Mouse (Mus musculus): ENCODE results near the gene Nrarp. TPM values are rescaled to one million over a fixed set of nuclear protein-coding genes. Genes with fewer than 3 reads are reported as not detected.
A peak's percentile ranks its signal among the peaks of the same experiment; 100 is the strongest.

Nrarp gene
- polyA plus RNA-seq, 1 experiment from 2014 or later, result 21.4 TPM

DNA sequence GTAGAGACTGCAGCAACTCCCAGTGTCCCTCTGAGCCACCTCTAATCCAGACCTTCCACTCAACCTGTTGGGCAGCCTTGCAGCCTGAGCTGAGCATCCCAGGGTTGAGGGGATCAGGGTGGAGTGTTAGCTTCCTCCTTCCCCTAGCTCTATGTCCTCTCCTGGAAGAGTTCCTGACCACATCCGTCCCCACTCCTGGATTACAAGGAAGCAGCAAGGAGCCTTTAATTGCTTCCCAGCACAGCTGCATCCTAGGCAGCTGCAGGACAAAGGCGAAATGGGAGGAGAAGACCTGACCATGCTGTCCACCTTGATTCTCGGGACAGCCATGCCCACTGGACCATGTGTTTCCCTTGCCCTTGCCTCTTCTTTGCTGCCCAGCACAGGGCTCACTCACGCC lies 3.5 kb upstream of the Nrarp start:
- Histone ChIP-seq H3K27ac (peak overlapping the region; percentile 88), H3K36me3 (no peaks in the 10 kb centered on the region), H3K27me3 (0 out of 2 replicates have a peak, but pooled peaks cover 5% of the 10 kb centered on the region), H3K4me3 (peak overlapping the region; percentile 9; the same call in 1 of the 2 replicates), H3K4me1 (replicated peaks) (peaks cover 70% of the 10 kb centered on the region), H3K4me2 (peak overlapping the region; percentile 31), H3K9ac (peak overlapping the region; percentile 58), H3K9me3 (no peaks in the 10 kb centered on the region)
- no peak for ATAC-seq (ENCODE audit: low FRiP score)
- 39% methylated on average over 4 of the region's 4 CpGs for WGBS

DNA sequence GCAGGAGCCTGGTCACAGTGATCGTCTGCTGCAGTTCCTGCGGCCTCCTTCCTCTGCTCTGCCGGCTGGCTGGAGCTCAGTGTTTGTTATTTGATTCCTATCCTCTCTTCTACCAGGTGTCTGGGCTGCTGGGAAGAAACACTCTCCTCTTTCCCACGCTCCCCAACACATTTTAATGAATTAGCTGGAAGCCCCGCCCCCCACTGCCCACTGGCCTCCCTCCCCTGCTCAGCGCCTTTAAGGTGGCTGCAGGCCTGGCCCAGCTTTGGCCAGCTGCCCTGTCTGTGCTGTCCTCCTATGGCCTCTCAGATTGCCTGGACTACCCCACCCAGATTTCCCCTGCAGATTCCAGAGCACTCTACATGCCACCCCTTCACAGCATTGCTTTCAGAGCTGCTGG lies 2.9 kb upstream of the Nrarp start:
- H3K4me2 ChIP-seq, result peak overlapping the region; percentile 31
- ATAC-seq (ENCODE audit: low FRiP score), result peak; percentile 34; the same call in 1 of the 2 replicates
- WGBS, result 2% methylated on average over 5 of the region's 6 CpGs
- peak overlapping the region; percentile 58 for H3K9ac ChIP-seq
- H3K27me3 ChIP-seq, result 0 out of 2 replicates have a peak, but pooled peaks cover 5% of the 10 kb centered on the region
- H3K4me1 ChIP-seq (replicated peaks), result peaks cover 70% of the 10 kb centered on the region
- H3K36me3 ChIP-seq, result no peaks in the 10 kb centered on the region
- H3K4me3 ChIP-seq, result peak overlapping the region; percentile 9; the same call in 1 of the 2 replicates
- no peaks in the 10 kb centered on the region for H3K9me3 ChIP-seq
- H3K27ac ChIP-seq, result peak overlapping the region; percentile 88

DNA sequence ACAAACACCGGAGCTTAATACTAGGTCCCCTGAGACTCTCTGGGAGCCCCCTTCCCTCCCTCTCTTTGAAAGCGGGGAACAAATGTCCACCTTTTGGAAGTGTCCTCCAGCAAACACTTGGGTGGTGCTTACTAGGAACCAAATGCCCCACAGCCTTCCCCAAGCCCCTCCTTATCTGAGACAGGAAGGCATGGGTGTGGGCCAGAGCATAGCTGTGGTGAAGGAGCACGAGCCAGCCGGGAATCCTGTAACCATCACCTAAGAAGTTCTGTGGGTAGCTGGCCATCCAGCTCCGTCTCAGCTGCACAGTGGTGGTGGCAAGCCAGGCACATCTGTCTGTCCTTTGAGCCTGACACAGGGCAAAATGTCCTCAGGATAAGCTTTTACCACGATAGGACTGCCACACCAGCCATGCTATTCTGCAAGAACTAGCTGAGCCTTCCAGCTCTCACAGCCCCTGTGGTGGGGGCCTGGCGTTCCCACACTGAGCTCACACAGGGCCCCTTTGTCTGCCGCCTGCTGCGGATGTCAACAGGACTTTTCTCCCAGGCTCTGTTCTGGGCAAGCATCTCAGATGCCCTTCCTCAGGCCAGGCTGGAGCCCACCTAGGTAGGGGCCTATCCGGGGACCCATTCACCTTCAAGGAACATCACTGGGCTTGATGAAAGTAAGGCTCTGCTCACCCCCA lies 2.1 kb upstream of the Nrarp start:
- 14% methylated on average over 10 of the region's 10 CpGs for WGBS
- Histone ChIP-seq H3K4me2 (peak overlapping the region; percentile 31), H3K36me3 (no peaks in the 10 kb centered on the region), H3K27ac (peak overlapping the region; percentile 88), H3K4me1 (replicated peaks) (peaks cover 76% of the 10 kb centered on the region), H3K9ac (peak overlapping the region; percentile 58; the same call in 1 of the 2 replicates), H3K9me3 (no peaks in the 10 kb centered on the region), H3K4me3 (no peak overlapping the region), H3K27me3 (0 out of 2 replicates have a peak, but pooled peaks cover 5% of the 10 kb centered on the region)
- ATAC-seq (ENCODE audit: low FRiP score), result no peak

DNA sequence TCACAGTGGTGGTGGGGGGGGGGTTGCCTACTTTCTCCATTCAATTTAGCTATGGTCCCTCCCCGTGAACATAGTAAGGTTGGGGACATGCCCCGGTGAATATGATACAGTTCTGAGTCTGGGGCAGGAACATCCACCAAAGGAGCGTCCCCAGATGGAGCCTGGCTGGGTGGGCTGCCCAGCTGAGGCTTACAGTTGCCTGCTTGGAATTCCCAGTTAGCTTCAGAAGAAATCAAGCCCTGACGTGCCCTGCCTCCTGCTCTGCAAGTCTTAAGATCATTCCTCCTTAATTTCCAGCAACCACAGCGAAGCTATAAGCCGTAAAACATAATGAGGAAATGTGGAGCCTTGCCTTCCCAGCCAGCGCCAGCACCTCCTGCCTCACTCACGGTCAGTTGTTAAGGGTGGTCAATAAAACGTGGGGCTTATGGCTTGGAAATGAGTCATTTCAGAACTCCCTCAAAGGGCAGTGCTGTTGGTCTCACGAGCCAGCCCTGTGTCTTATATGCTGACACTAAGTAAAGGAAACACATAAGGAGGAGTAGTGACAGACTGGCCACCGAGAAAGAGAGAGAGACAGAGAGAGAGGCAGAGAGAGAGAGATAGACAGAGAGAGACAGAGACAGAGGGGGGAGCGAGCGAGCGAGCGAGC lies 866 bp upstream of the Nrarp start:
- H3K27me3 ChIP-seq, result 0 out of 2 replicates have a peak, but pooled peaks cover 5% of the 10 kb centered on the region
- WGBS, result 26% methylated on average over 15 of the region's 15 CpGs
- no peaks in the 10 kb centered on the region for H3K36me3 ChIP-seq
- no peaks in the 10 kb centered on the region for H3K9me3 ChIP-seq
- H3K4me2 ChIP-seq, result peak overlapping the region; percentile 78
- peak overlapping the region; percentile 78 for H3K4me3 ChIP-seq
- H3K9ac ChIP-seq, result peak overlapping the region; percentile 86
- peak overlapping the region; percentile 88 for H3K27ac ChIP-seq
- ATAC-seq (ENCODE audit: low FRiP score), result no peak
- H3K4me1 ChIP-seq (replicated peaks), result peaks cover 84% of the 10 kb centered on the region

DNA sequence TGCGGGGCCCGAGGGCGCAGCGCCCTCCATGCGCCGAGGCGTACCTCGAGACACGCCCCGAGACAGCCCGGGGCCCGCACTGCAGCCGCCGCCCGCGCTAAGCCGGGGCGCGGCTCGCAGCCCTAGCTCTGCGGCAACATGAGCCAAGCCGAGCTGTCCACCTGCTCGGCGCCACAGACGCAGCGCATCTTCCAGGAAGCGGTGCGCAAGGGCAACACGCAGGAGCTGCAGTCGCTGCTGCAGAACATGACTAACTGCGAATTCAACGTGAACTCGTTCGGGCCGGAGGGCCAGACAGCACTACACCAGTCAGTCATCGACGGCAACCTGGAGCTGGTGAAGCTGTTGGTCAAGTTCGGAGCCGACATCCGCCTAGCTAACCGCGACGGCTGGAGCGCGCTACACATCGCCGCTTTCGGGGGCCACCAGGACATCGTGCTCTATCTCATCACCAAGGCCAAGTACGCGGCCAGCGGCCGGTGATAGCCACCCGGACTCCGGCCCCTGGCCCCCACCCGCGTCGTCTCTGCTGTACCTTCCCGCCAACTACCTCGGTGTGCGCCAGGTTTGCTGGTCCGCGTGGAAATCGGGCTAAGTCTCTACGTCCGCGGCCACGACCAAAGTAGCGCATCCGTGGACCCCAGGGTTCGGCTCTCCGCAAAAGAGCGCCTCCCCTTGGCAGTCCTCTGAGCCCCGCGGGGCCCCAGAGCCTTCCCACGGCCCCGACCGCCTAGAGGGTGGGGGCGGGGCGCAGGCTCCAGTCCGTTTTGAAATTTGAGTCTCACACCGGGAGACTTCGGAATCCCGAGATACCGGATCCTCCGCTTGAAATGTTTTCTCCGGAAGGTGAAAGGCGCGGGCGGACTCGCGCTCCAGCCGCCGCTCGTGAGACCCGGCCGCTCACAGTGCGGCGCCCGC lies 674 bp downstream of the Nrarp start:
- Histone ChIP-seq H3K36me3 (no peaks in the 10 kb centered on the region), H3K9me3 (no peaks in the 10 kb centered on the region), H3K27ac (peak overlapping the region; percentile 90), H3K4me3 (peak overlapping the region; percentile 78), H3K27me3 (0 out of 2 replicates have a peak, but pooled peaks cover 5% of the 10 kb centered on the region), H3K4me1 (replicated peaks) (peaks cover 84% of the 10 kb centered on the region), H3K9ac (peak overlapping the region; percentile 86), H3K4me2 (peak overlapping the region; percentile 78)
- WGBS, result under 1% methylated on average over 100 of the region's 100 CpGs
- peak; percentile 41 for ATAC-seq (ENCODE audit: low FRiP score)

DNA sequence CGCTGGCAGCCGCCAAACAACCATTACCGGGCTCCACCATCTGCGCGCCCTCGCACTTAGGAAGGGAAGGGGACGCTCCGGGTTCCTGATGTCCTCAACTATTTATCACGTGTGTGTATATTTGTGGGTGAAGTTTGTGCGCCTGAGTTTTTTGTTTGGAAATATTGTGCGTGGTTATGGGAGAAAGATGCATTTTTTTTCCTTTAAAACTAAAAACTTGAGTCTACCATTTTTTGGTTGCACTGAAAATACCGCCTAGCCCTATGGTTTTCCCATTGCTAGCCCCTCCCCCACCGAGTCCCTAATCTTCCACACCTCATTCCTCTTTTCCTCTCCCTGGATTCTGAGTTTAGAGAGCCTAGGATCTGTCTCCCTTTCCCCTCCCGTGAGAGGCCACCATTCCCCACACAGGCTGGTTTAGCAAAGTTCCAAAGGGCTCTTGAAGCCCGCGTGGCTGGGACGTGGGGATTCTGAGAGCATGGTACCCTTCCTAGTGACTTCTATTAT lies 1.4 kb downstream of the Nrarp start:
- H3K9ac ChIP-seq, result peak overlapping the region; percentile 86
- H3K27me3 ChIP-seq, result 0 out of 2 replicates have a peak, but pooled peaks cover 5% of the 10 kb centered on the region
- peaks cover 82% of the 10 kb centered on the region for H3K4me1 ChIP-seq (replicated peaks)
- peak overlapping the region; percentile 78 for H3K4me2 ChIP-seq
- no peak for ATAC-seq (ENCODE audit: low FRiP score)
- H3K9me3 ChIP-seq, result no peaks in the 10 kb centered on the region
- H3K27ac ChIP-seq, result peak overlapping the region; percentile 90
- WGBS, result under 1% methylated on average over 17 of the region's 17 CpGs
- peak overlapping the region; percentile 78 for H3K4me3 ChIP-seq
- no peaks in the 10 kb centered on the region for H3K36me3 ChIP-seq

DNA sequence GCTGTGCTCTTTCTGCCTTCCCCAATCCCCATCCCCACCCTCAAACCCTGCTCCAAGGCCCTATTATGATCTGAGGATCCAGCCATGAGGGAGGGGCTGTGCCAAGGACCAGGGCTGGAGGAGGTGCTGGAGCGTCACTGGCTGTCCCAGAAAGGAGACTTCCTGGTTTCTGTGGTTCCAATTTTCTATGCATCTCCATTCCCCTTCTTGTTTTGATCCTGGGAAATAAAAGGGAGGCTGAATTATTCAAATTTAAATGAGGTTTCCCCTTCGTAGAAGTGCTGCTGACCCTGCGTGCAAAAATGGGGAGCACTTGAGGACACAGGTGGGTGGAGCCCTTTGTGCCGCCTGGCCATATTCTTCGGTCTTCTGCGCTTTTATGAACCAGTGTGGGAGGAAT lies 2.1 kb downstream of the Nrarp start:
- Histone ChIP-seq H3K4me2 (peak overlapping the region; percentile 78), H3K4me1 (replicated peaks) (peaks cover 75% of the 10 kb centered on the region), H3K9ac (peak overlapping the region; percentile 65), H3K27ac (peak overlapping the region; percentile 58), H3K27me3 (0 out of 2 replicates have a peak, but pooled peaks cover 5% of the 10 kb centered on the region), H3K36me3 (no peaks in the 10 kb centered on the region), H3K4me3 (peak overlapping the region; percentile 78), H3K9me3 (no peaks in the 10 kb centered on the region)
- WGBS, result 4% methylated on average over 6 of the region's 6 CpGs
- ATAC-seq (ENCODE audit: low FRiP score), result no peak

DNA sequence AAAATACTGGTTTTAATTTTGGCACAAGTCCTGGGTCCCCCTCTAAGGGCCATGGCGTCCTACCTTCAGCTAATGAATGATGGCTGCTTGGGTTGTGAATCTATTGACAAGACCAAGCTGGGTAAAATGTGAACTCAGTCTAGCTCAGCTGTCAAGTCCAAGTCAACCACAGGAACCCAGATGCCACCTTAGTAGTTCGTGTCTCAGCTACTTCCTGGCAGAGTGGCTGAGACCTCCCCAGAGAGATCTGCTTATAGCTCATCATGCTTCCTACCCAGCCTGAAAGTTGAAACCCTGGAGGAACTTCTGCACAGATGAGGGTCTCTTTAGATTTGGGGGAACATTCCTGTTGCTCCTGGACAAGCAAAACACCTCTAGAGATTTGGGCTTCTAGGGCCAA lies 2.8 kb downstream of the Nrarp start:
- Histone ChIP-seq H3K36me3 (no peaks in the 10 kb centered on the region), H3K4me3 (peak overlapping the region; percentile 78), H3K27ac (no peak overlapping the region), H3K4me1 (replicated peaks) (peaks cover 68% of the 10 kb centered on the region), H3K9ac (peak overlapping the region; percentile 65), H3K4me2 (peak overlapping the region; percentile 78), H3K27me3 (0 out of 2 replicates have a peak, but pooled peaks cover 5% of the 10 kb centered on the region), H3K9me3 (no peaks in the 10 kb centered on the region)
- ATAC-seq (ENCODE audit: low FRiP score), result no peak
- 34% methylated on average over 2 of the region's 2 CpGs for WGBS

DNA sequence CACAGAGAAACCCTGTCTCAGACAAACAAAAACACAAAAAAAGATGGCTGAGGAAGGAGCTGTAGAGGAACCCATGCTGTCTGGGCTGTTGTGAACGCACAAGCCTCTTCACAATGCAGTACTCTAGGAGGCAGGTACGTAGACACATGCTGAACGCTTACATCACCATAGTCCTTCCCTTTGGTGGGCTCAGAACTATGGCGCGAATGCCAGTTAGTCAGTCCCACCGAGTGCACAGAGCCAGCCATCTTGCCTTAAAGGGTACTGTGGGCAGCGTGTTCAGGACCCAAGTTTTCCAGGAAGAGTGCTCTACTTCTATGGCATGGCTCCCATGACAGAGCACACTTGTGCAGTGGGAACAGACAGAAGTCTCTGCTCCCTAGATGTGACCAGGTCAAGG lies 3.9 kb downstream of the Nrarp start:
- H3K9me3 ChIP-seq, result no peaks in the 10 kb centered on the region
- no peaks in the 10 kb centered on the region for H3K36me3 ChIP-seq
- H3K27ac ChIP-seq, result peak overlapping the region; percentile 94
- no peak overlapping the region for H3K4me3 ChIP-seq
- WGBS, result 87% methylated on average over 7 of the region's 7 CpGs
- no peak overlapping the region for H3K9ac ChIP-seq
- no peak for ATAC-seq (ENCODE audit: low FRiP score)
- peak overlapping the region; percentile 78 for H3K4me2 ChIP-seq
- H3K27me3 ChIP-seq, result no peaks in the 10 kb centered on the region
- peaks cover 58% of the 10 kb centered on the region for H3K4me1 ChIP-seq (replicated peaks)

DNA sequence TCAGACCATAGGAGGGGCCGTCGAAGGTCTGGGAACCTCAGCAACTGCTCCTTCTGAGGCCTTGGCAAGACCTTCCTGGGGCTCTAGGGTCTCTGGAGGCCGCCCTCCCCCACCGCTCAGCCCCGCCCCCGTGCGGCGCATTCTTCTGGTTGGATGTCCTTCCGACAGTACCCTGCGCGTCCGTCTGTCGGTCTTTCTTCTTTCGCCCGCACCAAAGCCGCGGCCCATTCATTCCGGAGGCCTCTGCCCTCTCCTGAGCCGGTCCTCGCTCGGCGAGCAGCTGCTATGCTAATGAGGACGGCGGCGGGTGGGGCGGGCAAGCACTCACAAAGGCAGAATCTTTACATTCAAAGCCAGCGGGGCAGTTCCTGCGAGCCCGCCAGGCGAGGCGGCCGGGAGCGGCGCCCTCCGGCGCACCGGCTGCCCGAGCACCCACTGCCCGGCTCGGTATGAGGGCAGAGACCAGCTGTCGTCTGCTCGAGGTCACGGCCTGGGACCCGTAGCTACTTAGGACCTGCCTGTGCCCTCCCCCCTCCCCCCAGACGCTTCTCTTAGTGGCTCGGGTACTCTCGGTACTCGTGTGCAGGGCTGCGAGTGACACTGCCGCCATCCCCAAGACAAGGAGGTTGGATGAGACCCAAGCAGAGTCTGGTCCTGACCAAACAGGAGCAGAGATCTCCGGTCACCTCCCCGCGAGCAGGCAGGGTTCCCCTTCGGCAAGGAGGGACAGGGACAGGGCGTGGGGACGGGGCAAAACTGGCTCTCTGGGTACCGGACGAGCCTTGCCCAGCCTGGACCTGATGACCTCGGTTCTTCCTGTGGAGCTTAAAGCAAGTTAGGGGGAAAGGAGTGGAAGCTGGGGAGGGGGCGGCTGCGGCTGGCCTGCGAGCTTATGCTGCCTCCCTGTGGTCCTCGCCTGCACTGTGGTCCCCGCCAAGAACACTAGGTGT lies 5.3 kb downstream of the Nrarp start:
- no peaks in the 10 kb centered on the region for H3K9me3 ChIP-seq
- H3K4me1 ChIP-seq (replicated peaks), result peaks cover 50% of the 10 kb centered on the region
- H3K27me3 ChIP-seq, result no peaks in the 10 kb centered on the region
- peak overlapping the region; percentile 49 for H3K4me3 ChIP-seq
- peak overlapping the region; percentile 78 for H3K4me2 ChIP-seq
- peak; percentile 72 for ATAC-seq (ENCODE audit: low FRiP score)
- WGBS, result under 1% methylated on average over 64 of the region's 64 CpGs
- peak overlapping the region; percentile 80 for H3K9ac ChIP-seq
- no peaks in the 10 kb centered on the region for H3K36me3 ChIP-seq
- H3K27ac ChIP-seq, result peak overlapping the region; percentile 94

DNA sequence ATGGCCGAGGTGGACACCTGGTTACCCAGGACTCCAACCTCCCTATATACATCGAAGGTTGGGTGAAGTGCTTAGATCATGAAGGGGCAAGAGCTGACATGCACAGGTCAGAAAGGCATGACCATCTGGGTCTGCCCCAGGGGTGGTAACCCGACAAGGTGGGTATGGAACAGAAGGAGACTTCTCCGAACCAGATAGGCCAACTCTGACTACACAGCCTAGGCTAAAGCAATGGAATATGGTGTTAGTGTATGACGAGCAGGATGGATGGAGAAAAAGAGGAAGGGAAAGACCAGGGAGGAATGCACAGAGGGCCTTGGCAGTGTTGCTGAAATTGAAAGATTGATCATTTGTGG lies 6.0 kb downstream of the Nrarp start:
- Histone ChIP-seq H3K4me1 (replicated peaks) (peaks cover 44% of the 10 kb centered on the region), H3K4me3 (peak overlapping the region; percentile 49), H3K27ac (peak overlapping the region; percentile 94), H3K36me3 (no peaks in the 10 kb centered on the region), H3K9me3 (no peaks in the 10 kb centered on the region), H3K4me2 (peak overlapping the region; percentile 78), H3K9ac (no peak overlapping the region; the same call in 1 of the 2 replicates), H3K27me3 (no peaks in the 10 kb centered on the region)
- WGBS, result 28% methylated on average over 5 of the region's 5 CpGs
- no peak for ATAC-seq (ENCODE audit: low FRiP score)

Data from hindbrain, embryonic 13.5 days (tissue).